Mouse (Mus musculus) left cerebral cortex, adult 11 months (tissue): ENCODE results near the gene Aatk.

Experiments
- DNase-seq: peaks from one replicate; pipeline ENCODE4 v3.0.0; 2022; ENCODE audit warnings: low spot score

The Aatk gene

DNA sequence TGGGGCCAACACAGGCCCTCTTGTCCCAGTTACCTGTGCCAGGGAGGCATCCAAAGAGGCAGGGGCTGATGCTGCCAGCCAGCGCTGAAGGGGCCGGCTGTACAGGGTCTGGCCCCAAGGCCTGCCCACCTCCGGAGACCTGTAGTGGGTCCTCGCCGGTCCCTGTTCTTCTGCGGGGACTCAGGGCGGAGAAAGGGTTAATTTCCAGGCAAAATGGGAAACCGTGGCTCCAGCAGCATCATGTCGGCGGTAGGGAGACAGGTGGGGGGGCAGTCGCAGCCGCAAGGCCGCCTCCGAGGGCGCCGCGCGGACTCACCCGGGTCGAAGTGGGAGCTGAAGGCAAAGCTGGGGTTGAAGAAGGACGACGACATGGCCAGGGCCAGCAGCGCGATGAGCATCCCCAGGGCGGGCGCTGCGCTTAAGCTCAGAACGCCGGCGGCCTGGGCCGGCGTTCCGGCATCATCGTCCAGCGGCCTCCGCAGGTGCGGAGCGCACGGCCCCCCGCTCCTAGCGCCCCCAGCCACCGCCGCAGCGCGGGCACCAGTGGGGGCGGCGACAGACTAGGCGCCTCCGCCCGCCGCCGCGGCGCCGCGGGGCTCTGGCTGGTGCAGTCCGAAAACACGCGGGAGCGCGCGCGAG lies at the start of gene Aatk:
TSS of gene Aatk (minus strand) at position 615 of the 639 bp plus-strand sequence.
- no peak for DNase-seq

GRCm38 (mm10) chr11:120092817-120093591 lies 46.0 kb upstream of the Aatk start:
- DNase-seq: no peak

GRCm38 (mm10) chr11:120090661-120091060 lies 43.7 kb upstream of the Aatk start:
- no peak for DNase-seq

GRCm38 (mm10) chr11:120086702-120087152 lies 39.8 kb upstream of the Aatk start, which contains the start of gene Cep131:
Gene Cep131, minus strand, starts transcription at chr11:120086827.
- peak; percentile 97 for DNase-seq

DNA sequence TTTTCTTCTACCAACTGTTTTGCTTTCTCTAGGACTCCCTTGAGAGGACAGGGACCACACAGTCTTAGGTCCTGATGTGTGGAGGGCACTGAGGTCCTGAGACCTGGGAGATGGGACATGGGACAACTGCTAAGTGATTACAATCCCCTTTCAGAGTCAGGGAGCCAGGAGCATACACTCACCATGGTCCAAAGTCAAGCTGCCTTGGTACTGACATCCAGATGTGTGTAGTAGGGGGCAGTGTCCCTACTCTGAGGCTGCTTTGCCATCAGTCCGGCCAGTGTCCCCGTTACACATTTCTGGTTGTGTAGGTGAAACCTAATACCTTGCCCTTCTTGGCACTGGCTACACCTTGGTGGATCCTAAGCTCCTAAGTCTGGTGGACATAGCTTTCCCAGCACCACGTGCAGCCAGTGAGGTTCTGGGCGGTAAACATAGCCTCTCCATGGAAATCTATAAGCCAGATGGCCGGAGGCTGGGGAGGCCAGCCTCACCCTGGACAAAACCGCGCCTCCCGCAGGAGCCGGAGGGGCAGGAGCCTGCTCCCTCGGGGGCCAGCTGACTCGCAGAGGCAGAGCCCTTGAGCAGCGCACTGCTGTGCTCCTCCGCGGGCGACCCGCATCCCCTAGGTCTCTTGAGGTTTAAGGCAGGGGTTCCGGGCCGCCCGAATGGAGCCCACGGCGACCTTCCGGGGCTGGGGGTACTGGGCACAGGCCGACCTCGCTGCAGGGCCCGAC lies 39.1 kb upstream of the Aatk start:
- no peak for DNase-seq

- no peak for DNase-seq
Measured at GRCm38 (mm10) chr11:120080282-120080681, 33.3 kb upstream of the Aatk start.

DNA sequence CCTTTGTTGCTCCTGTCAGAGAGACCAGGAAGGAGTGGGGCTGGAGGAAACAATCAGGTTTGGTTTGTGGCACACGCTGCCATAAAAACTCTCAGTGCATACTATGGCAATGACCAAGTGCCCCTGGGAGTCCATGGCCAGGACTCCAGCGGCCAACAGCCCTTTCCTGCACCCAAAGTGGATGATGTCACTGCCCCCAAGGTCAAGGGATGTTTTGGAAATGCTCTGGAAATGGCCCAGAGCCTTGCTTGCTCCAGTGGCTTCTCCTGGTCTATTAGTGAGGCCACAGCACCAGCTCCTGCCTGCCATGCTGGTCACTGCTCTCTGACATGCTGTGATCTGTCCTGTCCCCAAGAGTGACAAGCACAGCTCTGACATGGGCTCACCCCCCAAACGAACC lies 29.2 kb upstream of the Aatk start:
- no peak for DNase-seq

DNA sequence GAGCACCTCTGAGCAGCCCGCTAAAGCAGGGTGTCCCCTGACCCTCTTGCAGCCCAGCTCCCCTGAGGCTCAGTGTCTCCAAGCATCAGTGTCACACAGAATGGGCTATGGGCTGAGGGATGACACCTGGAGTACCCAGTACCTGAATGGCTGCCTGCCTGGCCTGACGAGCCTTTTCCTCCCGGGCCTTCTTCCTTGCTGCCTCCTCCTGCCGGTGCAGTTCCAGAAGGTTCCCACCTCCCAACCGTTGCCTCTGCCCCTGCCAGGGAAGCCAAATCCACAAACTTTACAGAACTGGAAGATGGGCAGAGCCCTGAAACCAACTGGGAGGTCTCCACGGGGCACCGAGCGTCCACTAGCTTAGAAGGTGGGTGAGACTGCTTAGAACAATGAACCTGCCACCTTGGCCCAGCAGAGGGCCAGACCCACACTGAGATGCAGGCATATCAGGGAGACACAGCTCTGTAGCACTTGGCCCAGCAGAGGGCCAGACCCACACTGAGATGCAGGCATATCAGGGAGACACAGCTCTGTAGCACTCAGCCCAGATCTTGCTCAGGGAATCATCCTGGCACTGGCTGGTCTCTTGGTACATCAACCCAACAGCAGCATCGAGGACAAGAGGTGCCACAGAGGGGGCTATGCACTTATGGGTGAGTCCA lies 26.1 kb upstream of the Aatk start:
- no peak for DNase-seq

GRCm38 (mm10) chr11:120071731-120072320 lies 24.9 kb upstream of the Aatk start:
- no peak for DNase-seq

DNA sequence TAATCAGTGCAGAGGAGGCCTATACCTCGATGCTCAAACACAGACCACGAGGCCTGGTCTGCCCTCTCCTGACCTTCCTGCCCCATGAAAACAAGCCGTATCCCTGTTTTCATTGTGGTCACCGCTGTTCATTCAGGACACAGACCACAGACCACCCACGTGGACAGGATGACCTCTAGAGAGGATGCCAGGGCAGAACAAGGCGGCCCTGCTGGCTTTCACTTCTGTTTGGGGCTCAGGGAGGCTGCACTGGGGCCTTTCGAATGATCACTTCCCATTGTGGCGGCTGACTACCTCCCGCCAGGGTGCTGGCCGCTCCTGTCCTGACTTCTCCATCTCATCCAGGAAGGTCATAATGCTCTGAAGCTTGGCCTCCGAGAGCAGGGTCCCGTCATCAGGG lies 24.1 kb upstream of the Aatk start:
- DNase-seq: no peak

GRCm38 (mm10) chr11:120070286-120070930 lies 23.4 kb upstream of the Aatk start:
- DNase-seq: no peak

DNA sequence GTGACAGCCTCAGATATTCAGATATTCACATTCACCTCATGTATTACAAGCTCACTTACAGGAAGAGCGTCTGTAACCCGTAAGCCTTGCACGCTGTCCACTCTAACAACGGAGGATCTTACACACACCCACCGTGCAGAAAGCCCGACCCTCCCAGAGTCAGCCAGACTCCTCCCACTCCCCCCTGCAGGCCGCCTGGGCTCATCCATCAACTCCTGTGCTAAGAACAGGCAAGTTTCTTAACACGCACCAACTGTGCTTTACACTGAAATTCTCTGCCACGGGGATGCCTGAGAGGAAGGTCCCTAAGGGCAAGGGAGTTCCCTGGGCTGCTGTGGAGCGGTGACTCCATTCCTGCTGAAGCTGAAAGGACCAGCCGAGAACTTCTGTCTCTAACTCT lies 22.3 kb upstream of the Aatk start:
- no peak for DNase-seq

- DNase-seq: no peak
Measured at GRCm38 (mm10) chr11:120067834-120068233, 20.9 kb upstream of the Aatk start.

GRCm38 (mm10) chr11:120065291-120065690 lies 18.3 kb upstream of the Aatk start:
- no peak for DNase-seq

GRCm38 (mm10) chr11:120064668-120065040 lies 17.7 kb upstream of the Aatk start:
- DNase-seq: no peak

- DNase-seq: no peak
Measured at GRCm38 (mm10) chr11:120064006-120064667, 17.2 kb upstream of the Aatk start.

DNA sequence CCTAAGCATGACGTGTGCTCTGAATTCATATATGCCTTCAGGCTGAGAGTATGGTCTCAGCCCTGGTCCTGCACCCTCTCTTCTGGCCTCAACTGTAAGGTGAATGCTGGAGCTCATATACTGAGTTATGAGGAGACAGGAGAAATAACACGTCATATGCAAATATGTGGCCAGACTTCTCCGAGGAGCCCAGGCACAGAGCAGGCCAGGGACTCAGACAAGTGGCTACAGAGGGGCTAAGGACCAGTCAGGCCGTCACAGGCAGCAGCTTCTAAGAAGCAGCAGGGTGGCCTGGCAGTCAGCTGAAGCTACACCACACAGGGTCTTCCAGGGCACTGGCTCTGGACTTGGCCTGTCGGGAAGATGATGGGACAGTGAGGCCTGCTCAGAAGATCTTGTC lies 16.4 kb upstream of the Aatk start:
- DNase-seq: no peak

DNA sequence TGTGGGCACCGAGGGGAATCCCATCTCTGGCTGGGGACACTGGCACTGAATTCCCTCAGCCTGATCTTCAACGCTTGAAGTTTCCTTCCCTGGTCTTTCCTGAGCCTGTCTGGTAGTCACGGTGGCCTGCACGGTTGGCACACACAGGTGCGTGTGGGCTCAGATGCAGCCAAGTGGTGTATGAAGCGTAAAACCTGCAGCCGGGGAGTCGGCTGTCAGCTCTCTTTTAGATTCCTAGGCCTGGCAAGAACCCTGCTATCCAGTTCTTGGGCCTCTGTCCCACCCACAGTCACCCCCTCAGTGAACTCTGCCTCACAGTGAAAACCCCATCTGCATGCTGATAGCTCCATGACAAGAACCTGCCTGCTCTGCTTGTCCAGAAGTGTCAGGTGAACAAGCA lies 13.7 kb upstream of the Aatk start:
- no peak for DNase-seq

- DNase-seq: no peak
Measured at GRCm38 (mm10) chr11:120055953-120056732, 9.2 kb upstream of the Aatk start.

GRCm38 (mm10) chr11:120053846-120054245 lies 6.9 kb upstream of the Aatk start:
- no peak for DNase-seq
